Mouse (Mus musculus) adrenal gland, postnatal 14 days (tissue): ENCODE results near the gene Rnasel. TPM values are rescaled to one million over a fixed set of nuclear protein-coding genes. Genes with fewer than 3 reads are reported as not detected.

Source experiments
- DNase-seq: peaks from one replicate; pipeline ENCODE4 v3.0.0; 2021; ENCODE audit warnings: mixed read lengths
- long read RNA-seq, 2 experiments: library from polyadenylated mRNA; stranded (forward); transcript quantifications; one replicate each; pipeline ENCODE4 v2.0.0; 2021
- total RNA-seq: library from RNA; stranded (reverse); gene quantifications from 2 replicates; pipeline ENCODE4 v1.2.3, GENCODE M21; 2021

The Rnasel gene
- total RNA-seq, result 10.0 and 13.1 TPM in 2 replicates
- long read RNA-seq, experiment 1, partial matches to known transcripts, result 1 of 5 reads
- long read RNA-seq, experiment 1, other reads (novel, unspliced or antisense), result 4 of 5 reads
- long read RNA-seq, experiment 2, partial matches to known transcripts, result 0 of 2 reads
- long read RNA-seq, experiment 2, other reads (novel, unspliced or antisense), result 2 of 2 reads

DNA sequence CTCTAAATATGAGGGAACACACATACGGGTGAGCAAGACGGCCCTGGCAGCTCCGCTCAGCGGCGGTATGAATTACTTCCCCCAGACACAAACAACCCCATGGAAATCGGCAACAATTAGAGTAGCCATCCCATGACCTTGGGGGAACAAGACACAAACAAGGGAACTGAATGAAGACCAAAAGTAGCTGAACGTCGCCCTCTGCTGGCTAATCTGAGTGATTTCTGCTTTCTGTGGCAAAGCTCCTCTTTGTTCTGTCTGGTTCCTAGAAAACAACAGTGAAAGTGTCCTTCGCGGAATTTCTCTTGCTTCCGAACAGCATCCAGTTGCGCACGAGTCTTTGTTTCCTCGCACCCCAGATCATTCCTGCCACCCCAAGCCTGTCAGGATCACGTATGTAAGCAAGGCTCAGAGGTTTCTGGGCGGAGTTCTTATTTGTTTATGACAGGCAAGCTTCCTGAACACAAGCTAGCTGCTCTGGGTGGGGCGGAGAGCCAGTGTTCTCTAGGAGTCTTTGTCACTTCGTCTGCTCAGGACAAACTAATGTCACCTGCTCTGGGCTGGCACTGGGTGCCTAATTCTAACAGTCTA, at the start of gene Rnasel:
Gene Rnasel (plus strand): TSS at position 216 of the 591 bp plus-strand sequence.
- peak; percentile 83 for DNase-seq

DNA sequence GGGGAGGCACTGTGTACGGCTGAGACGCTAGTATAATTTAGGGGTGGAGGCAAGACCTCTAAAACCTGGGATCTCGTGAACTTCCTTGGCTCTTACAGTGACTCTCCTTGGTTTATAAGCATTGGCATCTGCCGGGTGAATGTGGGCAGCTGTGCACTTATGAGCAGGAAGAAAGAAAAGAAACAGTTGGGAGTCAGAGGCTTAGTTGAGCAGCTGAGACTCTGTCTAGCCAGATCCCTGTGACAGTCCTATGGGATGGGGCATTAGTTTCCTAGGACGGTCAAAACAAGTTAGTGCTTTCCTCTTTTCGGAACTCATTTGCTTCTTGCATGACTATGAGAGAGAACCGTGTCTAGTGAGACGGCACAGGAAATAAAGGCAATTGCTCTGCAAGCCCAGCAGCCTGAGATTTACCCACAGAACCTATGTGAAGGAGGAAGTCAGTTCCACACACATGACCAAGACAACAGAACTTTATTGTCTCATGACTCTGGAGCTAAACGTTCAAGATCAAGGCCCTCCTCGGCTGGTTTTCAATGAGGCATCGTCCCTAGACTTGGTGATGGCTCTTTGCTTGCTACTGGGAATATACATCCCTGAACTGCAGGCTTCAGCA, 48.7 kb upstream of the Rnasel start:
- no peak for DNase-seq

DNA sequence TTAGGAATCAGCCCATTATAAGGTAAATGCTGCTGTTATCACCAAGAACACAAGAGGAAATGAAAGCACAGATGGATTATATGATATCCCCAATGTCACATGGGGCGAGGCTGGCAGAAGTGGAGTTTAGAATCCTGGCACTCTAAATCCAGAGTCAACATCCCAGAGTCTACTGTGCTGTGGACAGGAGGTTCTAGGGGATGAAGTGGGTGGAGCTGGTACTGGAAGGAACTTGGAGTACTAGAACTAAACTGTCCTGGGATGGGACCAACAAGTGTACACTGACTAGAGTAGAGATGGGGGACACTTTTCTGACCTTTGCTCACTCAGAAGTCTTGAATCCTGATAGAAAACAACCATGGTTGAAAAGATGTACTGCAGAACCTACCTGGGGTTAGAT, 47.8 kb upstream of the Rnasel start:
- DNase-seq, result no peak

DNA sequence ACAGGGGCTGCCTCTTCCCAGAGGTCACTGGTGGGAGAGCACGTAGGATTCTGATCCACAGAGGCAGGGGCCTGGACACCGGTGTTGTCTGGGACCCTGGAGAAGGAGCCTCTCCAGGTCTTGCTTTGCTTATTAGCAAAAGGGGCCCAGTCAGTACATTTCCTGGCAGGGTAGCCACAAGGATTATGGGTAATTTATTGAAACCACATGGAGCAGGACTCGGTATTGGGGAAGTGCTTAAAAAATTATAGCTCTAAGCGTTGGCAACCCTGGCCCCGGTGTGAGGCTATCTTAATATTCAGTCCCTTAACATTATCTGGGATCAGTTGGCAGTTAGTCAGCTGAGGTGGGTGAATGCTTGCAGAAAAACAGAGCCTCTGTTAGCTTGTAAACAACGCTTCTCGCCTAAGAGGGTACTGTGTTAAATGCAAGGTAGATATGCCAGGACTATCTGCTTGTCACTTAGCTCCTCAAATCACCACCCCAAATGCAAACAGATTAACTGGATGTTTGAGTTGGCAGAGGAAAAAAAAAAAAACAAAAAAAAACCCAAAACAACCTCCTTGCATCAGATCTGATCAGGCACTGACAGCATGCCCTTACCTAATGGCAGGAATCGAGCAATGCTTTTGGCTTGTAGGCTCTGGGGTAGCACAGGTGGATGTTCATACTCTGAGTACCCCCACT, 46.9 kb upstream of the Rnasel start:
- no peak for DNase-seq

DNA sequence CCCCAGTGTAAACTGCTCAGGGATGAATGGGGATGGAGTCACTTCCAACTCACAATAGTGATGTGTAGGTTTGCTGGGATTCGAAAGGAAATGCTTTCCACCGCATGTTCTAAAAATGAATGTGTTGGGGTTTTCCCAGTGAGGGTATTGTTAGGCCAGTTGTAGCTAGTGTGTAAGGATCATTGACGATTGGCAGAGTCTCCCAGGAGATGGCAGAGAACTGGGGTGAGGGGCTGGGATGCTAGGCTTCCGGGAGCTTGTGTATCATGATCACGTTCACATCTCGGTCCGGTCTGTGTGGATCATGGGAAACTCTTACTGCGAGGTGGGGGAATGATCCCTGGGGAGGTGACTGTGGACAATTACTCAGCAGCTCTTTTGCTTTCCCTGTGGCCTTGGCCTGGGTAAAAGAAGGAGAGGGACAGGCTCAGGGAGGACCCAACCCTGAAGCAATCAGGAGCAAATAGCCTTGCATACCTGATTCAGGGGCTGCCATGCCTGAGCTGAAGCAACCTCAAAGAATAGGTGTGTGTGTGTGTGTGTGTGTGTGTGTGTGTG, 46.3 kb upstream of the Rnasel start:
- peak; percentile 41 for DNase-seq

DNA sequence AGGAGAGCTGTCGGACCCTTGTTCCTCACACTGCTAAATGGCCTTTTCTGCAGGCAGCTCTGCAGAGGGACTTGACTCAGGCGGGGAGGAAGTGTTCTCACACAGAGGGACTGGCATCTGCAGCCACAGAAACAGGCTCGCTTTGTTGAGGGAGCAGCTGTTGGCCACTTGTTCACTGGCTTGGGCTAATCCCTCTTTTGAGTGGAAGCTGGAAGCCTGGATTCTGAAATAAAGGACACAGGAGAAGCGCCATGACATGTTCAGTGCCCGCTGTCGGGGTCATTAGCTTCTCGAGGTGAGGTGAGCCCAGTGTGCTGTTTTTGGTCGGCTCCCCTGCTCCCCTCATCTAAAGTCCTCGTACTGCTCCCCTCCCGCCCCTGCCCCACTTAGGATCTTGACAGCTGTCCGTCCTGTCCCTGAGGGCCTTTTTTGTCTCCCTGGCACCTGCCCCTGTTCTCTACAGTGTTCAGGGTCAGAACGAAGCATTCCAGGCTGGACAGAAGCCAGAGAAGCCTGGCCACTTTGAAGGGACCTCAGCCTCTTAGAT, 45.7 kb upstream of the Rnasel start:
- peak; percentile 53 for DNase-seq

DNA sequence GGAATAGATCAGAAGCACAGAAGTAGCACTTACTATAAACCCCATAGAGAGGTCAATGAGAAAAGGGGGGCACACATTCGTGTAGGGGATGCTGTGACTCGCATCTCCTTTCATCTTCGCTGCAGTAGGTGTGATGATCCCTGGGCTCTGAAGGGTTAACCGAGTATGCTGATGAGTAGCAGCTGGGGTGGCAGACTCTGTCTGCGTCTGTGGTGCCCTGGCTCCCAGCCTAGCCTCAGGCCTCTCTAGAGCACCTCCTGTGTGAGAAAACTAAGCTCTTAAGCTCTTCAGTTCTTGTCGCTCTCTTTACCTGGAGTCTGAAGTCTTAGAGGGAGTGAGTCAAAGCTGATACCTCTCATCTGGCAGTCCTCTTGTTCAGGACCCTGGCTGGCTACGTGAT, 45.1 kb upstream of the Rnasel start:
- no peak for DNase-seq

DNA sequence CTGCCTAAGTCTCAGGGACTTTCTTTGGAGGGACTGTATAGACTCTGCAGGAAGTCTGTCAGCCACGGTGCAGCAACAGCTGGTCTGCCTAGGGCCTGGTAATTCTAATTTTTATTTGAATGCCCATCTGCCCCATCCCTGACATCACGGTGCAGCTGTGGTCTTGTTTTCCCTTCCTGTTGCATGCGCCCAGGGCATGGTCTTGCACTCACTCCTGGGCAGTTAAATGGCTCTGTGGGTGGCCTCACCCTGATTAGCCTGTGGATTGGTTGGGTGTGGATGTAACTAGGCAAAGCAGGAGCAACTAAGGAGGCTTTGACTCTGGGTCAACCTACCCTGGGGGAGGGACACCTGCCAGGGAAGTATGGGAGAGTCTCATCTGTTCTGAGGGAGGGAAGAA, 44.2 kb upstream of the Rnasel start:
- no peak for DNase-seq

DNA sequence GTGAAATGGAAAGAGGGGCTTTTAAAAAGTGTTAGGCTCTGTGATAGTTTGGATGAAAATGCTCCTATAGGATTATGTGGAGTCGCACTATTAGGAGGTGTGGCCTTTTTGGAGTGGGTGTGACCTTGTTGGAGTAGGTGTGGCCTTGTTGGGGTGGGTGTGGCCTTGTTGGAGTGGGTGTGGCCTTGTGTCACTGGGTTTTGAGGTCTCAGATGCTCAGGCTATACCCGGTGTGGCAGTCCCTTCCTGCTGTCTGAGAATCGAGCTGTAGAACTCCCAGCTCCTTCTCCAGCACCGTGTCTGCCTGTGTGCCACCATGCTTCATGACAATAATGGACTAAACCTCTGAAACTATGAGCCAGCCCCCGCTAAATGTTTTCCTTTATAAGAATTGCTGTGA, 40.6 kb upstream of the Rnasel start:
- no peak for DNase-seq

DNA sequence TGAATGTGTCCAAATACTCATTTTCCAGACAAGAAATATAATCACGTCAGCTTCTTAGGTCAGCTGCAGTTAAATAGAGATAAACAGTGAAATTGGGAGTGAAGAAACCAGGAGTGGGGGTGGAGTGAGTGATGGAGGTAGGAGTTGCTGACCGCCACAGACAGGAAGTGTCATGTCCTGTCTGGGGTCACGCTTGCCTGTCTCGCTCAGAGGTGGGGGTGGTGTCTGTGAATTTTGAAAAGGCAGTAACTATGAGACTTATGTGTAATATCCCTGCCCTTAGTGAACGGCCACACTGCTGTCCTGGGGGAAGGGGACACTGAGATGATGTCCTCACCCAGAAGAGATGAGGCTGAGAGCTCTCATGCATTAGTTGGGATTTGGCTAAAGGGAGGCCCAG, 39.8 kb upstream of the Rnasel start:
- no peak for DNase-seq

DNA sequence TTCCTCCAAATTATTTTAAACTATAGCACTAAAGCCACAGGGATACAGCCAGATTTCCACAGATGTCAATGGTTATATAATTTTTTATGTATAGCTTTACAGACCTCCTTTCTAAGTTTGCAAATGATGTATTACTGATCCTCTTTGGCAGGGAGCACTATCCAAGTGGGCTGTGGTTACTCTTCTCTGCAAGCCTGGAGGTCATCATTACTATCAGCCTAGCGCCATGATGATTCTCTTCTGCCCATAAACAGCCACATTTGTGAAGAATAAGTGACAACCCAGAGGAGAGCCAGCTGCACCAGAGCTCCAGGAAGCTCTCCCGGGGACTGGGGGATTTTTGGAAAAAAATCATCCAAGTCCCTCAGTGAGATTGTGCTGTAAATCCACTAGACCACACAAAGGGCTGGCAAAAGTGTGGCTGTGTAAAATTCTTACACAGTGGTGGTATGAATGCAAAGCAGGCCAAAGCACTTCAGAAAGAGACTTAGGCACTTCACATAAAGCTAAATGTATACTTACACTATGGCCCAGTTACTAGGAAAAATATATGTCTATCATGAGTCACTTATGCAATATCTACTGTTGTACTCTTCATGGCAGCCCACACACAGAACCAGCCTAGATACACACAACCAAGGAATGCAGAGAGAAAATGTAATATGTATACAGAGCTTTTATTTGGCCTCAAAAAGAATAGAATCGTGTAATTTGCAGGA, 37.5 kb upstream of the Rnasel start:
- DNase-seq, result no peak

DNA sequence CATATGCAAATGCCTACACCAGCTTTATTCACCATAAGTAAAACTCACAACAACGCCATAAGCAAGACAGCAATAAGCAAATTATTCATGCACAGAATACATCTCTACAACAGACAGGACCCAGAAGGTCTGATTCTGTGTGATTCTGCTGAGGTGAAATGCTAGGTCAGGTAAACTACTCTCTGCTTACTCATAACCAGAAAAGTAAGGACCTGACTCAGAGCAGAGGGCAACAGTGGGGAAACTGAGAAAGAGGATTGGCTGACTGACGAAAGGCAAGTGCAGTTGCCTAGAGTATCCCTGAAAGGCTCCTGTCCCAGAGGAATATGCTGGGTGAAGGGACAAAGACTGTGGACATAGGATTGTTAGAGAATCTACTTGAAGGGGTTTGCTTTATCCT, 36.6 kb upstream of the Rnasel start:
- DNase-seq, result no peak

DNA sequence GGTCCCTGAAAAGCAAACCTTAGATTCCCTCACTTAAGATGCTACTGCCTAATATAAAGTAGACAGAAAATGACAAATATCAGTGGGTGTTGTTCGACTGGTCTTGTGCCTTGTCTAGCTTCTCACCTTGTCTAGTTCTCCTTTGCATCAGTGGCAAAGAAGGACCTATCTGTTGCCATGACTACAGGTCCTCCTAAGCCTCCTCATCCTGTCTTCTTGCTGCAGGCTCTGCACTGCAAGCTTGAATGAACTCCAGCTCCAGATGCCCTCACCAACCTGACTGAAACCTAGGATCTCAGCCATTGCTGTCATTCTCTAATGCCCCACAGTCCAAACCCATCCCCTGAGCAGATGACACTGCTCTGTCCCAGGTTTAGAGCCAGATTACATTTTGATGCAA, 31.2 kb upstream of the Rnasel start:
- DNase-seq, result no peak

DNA sequence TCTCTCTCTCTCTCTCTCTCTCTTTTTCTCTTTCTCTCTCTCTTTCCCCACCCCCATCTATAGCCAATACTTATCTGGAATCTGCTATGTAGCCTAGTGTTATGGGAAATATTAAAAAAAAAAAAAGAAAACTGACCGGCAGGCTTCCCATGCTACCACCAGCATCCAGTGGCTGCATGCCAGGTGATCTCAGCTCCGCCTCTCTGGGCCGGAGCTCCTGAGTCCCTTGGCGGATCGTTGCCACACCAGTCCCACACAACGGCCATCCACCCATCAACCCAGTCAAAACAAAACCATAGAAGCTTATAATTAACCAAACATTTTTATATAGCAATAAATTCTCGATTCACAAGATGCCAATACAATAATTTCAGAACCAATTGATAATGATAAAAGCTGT, 28.3 kb upstream of the Rnasel start:
- DNase-seq, result peak; percentile 74

DNA sequence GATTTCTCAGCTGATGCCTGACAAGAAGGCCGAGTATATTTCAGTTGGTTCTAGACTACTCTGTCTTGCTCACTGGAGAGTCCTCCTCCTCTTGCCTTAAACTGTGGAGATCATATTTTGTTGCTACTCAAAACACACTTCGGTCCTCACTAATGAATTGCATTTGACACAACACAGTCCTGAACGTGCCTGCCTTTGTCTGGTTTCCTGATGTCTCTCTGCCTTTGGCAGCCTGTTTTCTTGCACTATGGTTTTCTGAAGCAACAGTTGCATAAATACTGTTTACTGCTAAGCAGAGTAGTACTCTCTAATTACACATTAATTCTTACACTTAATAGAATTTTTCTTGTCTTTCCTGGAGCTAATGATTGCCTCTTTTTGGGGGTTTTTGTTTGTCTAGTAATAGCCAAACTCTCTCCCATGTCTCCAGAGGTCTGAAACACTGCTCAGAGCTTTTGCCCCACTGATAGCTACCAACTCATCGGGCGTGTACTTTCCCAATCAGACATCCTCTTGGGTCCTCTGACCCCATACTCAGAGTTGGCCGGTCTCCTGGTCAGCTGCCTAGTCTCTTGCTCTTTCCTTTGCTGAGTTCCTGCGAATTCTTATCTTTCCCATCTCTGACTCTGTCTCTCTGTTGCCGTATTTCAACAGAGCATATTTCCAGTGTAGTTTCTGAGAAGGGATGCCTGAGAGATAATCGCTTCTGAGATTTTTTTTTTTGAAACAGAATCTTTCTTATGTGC, 27.5 kb upstream of the Rnasel start:
- DNase-seq, result peak; percentile 44

DNA sequence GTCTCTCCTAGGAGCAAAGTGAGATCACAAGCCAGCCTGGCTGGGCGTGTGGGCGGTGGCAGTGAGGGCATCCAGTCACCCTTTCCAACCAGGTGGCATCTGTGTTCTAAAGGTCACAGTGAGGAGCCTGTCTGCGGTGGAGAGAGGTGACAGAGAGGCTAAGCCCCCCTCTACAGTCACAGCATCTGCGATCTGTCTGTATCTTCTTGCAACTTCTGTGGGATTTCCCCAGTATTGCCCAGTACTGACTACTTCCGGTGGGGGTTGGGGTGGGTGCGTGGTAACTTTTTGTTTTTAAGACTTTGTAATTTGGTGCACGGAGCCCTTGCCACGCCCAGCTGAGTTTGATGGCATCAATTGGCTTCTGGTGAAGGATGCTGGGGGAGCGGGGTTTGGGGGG, 25.8 kb upstream of the Rnasel start:
- DNase-seq, result peak; percentile 6

DNA sequence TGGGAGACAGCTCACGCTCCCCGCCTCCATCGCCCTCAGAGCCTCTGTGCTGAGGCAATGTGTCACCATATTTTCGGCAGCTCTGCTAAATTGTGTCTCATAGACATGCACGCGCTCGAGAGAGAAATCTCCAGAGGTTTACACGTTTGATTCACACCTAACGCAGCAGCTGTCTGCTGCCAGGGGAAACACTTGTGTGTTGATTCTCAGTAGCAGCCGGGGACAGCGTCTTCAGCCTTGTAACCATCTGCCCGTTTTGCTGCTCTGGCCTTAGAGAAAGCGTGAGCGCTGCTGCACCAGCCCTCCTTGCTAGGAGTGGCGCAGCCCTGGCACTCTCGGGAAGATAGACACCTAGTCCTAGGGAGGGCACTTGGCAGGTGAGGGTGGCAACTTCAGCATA, 22.6 kb upstream of the Rnasel start:
- peak; percentile 2 for DNase-seq

DNA sequence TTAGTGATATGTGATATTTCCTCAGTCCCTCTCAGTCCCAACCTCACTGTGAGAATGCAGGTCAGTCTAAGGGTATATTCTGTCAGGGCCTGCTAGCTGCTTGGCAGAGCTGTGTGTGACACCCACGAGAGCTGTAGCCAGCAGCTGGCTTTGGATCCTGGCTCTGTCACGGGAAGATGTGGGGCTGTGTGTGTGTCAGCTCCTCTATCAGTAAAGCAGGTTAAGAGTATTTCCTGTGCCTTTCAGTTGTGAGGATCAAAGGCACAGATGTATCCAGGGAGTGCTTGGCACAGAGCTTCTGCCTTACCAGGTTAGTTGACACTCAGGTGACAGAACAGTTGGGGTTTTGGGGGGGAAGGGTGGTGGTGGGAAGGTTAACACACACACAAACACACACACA, 19.4 kb upstream of the Rnasel start:
- DNase-seq, result peak; percentile 4

DNA sequence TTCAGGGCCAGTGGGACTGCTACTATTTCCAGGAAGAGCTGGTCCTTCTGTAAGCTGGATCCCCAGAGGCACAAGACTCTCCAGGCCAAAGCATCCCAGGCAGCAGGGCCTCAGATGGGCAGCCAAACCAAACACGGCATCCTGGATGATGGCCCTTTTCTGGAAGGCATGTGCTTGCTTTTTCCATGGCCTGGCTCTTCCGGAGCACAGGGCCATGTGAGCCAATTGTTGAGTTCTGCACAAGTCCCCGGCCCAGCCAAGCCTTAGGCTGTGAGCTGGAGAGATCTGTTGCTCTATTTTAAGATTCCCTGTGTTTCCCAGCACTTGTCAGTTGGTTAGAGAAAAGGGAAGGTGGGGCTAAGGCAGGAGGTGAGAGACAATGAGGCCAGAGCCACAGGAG, 18.6 kb upstream of the Rnasel start:
- peak; percentile 50 for DNase-seq

DNA sequence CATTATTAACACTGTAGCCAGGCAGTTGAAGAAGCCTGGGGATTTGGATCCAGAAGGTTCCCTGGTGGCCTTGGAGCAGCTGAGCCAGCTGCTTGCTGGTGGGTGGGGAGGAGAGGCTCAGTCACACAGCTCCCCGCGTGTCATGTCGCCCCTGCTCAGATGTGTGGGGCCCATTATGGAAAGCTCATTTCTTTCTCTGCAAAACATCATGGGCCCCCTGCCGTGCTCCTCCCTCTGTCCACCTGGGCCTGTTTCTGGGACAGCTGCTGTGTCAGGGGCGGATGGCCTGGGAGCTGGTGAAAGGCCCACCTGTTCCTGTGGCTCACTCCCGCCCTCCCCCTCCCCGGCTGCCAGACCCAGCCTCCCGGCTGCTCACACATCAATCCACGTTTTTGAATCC, 16.0 kb upstream of the Rnasel start:
- peak; percentile 6 for DNase-seq

DNA sequence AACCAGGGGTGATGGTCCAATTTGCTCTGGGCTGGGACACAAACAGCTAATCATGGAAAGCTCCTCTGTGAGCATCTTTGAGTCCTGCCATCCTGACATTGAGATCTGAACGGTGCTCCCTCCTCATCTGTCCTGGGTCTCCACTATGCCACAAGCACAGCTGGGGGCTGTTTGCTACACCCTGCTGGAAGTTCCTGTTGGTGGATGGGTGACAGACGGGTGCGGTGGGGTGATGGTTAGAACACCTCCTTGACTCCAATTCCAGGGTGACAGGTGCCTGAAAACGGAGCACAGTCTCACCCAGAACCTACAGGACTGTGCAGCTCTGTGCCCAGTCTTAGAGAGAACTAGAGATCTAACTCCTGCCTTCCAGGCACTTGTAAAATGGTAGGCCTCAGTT, 14.4 kb upstream of the Rnasel start:
- DNase-seq, result peak; percentile 2

DNA sequence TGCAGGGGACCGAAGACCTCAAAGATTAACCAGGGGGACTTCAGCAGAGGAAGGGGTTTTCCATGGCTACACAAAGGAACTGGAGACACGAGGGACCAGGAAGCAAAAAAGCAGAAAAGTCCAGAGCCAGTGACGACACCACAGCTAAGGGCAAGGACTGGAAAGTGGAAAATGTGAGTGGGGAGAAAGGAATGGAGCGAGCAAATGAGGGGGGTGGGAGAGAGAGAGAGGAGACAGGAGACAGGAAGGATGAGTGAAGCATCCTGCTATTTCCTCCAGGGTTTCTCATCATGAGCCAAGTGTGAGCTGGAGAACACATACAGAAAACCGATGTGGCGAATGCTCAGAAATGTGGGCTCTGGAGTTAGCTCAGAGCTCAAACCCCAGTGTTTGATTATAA, 13.1 kb upstream of the Rnasel start:
- DNase-seq, result no peak
